Comparison of ENCODE assay signal across 22 mouse cellular contexts in genomic region chr10:20798400-20798799, GRCm38 (mm10).
DNase-seq lines count a peak whose midpoint lies in the region; ATAC-seq and TF ChIP-seq lines count a peak whose summit lies in the region.
"Had no signal": no experiment of that assay in that cellular context is flagged by ENCODE, and none has a peak within 500 bp of the region (broad histone marks: within the 10 kb centered on the region; RNA-seq: fewer than 3 reads in every experiment).

No protein-coding gene starts in this region.

- H3K36me3 ChIP-seq in liver, embryonic 14.5 days (replicated peaks; ENCODE audit: control insufficient read depth, insufficient read depth, low read depth) = no peaks in the 10 kb centered on the region
- no peaks in the 10 kb centered on the region for H3K36me3 ChIP-seq in midbrain, embryonic 16.5 days (ENCODE audit: control insufficient read depth, insufficient read depth, low read length)
- H3K36me3 ChIP-seq in midbrain, embryonic 10.5 days = no peaks in the 10 kb centered on the region
- H3K36me3 ChIP-seq: embryonic facial prominence, embryonic 12.5 days; heart, embryonic 10.5 days; hindbrain, embryonic 12.5 days had no signal

- H3K27me3 ChIP-seq in liver, embryonic 14.5 days (ENCODE audit: control insufficient read depth, insufficient read depth, low read length) = no peaks in the 10 kb centered on the region
- H3K27me3 ChIP-seq in midbrain, embryonic 16.5 days (ENCODE audit: control insufficient read depth, insufficient read depth, low read depth, low read length) = no peaks in the 10 kb centered on the region
- no peaks in the 10 kb centered on the region for H3K27me3 ChIP-seq in midbrain, embryonic 10.5 days (ENCODE audit: low read depth, poor library complexity, severe bottlenecking)
- H3K27me3 ChIP-seq: embryonic facial prominence, embryonic 12.5 days; hindbrain, embryonic 12.5 days had no signal

- no peak overlapping the region for H3K4me3 ChIP-seq in liver, embryonic 14.5 days (ENCODE audit: insufficient read depth in 1 of 2, low read depth in 2 of 2, low read length in 2 of 2)
- no peak overlapping the region for H3K4me3 ChIP-seq in midbrain, embryonic 16.5 days (ENCODE audit: low read depth, low read length)
- no peak overlapping the region for H3K4me3 ChIP-seq in midbrain, embryonic 10.5 days
- H3K4me3 ChIP-seq: embryonic facial prominence, embryonic 12.5 days; gastrocnemius, adult 2 months; heart, embryonic 10.5 days; hindbrain, embryonic 12.5 days had no signal

- no peaks in the 10 kb centered on the region for H3K9me3 ChIP-seq in liver, embryonic 14.5 days (ENCODE audit: control insufficient read depth, low read length)
- no peaks in the 10 kb centered on the region for H3K9me3 ChIP-seq in midbrain, embryonic 16.5 days (replicated peaks; ENCODE audit: control insufficient read depth, low read length, poor library complexity, severe bottlenecking)
- no peaks in the 10 kb centered on the region for H3K9me3 ChIP-seq in midbrain, embryonic 10.5 days (replicated peaks)
- H3K9me3 ChIP-seq: embryonic facial prominence, embryonic 12.5 days; heart, embryonic 10.5 days; hindbrain, embryonic 12.5 days had no signal

- WGBS in liver, embryonic 14.5 days (ENCODE audit: insufficient replicate concordance) = 14% methylated on average over 2 of the region's 2 CpGs
- WGBS in midbrain, embryonic 16.5 days = 94% methylated on average over 2 of the region's 2 CpGs
- WGBS in midbrain, embryonic 10.5 days = 95% methylated on average over 2 of the region's 2 CpGs

- no peak overlapping the region for H3K4me2 ChIP-seq in liver, embryonic 14.5 days (ENCODE audit: low read depth)
- H3K4me2 ChIP-seq in midbrain, embryonic 16.5 days (ENCODE audit: low read length) = no peak overlapping the region
- H3K4me2 ChIP-seq: embryonic facial prominence, embryonic 12.5 days; hindbrain, embryonic 12.5 days had no signal

- no peak for TF ChIP-seq CTCF in liver, embryonic 14.5 days (IDR thresholded peaks at IDR 0.05; ENCODE audit: low read depth)

- DNase-seq in liver = peak; percentile 35
- DNase-seq in liver, embryonic 14.5 days (ENCODE audit: low read depth in 3 of 3, low spot score in 3 of 3) = peak in 2 of 3 experiments; percentile 7 to 14
- DNase-seq in lung, postnatal 4 days = no peak
- no peak for DNase-seq in layer of hippocampus, adult 8-10 months (ENCODE audit: low spot score in 2 of 2)
- DNase-seq in midbrain, embryonic 10.5 days (ENCODE audit: low spot score) = no peak
- DNase-seq: adrenal gland, adult 2 months; adrenal gland, postnatal 36 days; cerebellum, adult 18-20 months; cerebellum, postnatal 10 days; gastrocnemius, adult 2 months; gastrocnemius, postnatal 25 days; heart, adult 11 months; heart, postnatal 10 days; heart, postnatal 4 days had no signal

- H3K9ac ChIP-seq in liver, embryonic 14.5 days (replicated peaks) = no peak overlapping the region
- H3K9ac ChIP-seq in midbrain, embryonic 16.5 days (ENCODE audit: low read depth, low read length) = no peak overlapping the region
- H3K9ac ChIP-seq: embryonic facial prominence, embryonic 12.5 days; hindbrain, embryonic 12.5 days had no signal

- ATAC-seq in common myeloid progenitor, adult 5-6 weeks (replicated peaks; ENCODE audit: low read depth, poor library complexity, severe bottlenecking) = peak; percentile 29; the same call in 1 of the 2 replicates
- ATAC-seq in liver, embryonic 14.5 days (ENCODE audit: insufficient read depth) = peak; percentile 94
- ATAC-seq in megakaryocyte progenitor cell, adult 5-6 weeks (replicated peaks; ENCODE audit: poor library complexity) = peak; percentile 99
- no peak for ATAC-seq in midbrain, embryonic 16.5 days
- ATAC-seq: forebrain, embryonic 14.5 days; hindbrain, embryonic 16.5 days had no signal

- TF ChIP-seq EP300 in liver, embryonic 14.5 days (IDR thresholded peaks at IDR 0.05; ENCODE audit: low read depth) = peak; percentile 87

- peaks cover 0 to 10% of the 10 kb centered on the region in 2 experiments for H3K4me1 ChIP-seq in liver, embryonic 14.5 days (replicated peaks; ENCODE audit: control insufficient read depth in 2 of 2, insufficient read depth in 2 of 2, low read length in 1 of 2)
- no peaks in the 10 kb centered on the region for H3K4me1 ChIP-seq in midbrain, embryonic 16.5 days (ENCODE audit: control insufficient read depth, insufficient read depth, low read length)
- no peaks in the 10 kb centered on the region for H3K4me1 ChIP-seq in midbrain, embryonic 10.5 days
- H3K4me1 ChIP-seq: embryonic facial prominence, embryonic 12.5 days; hindbrain, embryonic 12.5 days had no signal

- no peak overlapping the region for H3K27ac ChIP-seq in liver, embryonic 14.5 days
- H3K27ac ChIP-seq in midbrain, embryonic 16.5 days (ENCODE audit: low read length) = no peak overlapping the region
- H3K27ac ChIP-seq in midbrain, embryonic 10.5 days (replicated peaks) = no peak overlapping the region
- H3K27ac ChIP-seq: embryonic facial prominence, embryonic 12.5 days; gastrocnemius, adult 2 months; heart, embryonic 10.5 days; hindbrain, embryonic 12.5 days had no signal

Comparison
In these comparisons a context has a peak if more than half of its experiments do, and no peak if none do; other contexts are left out.
1. DNase-seq: peak in liver (single experiment) and liver, embryonic 14.5 days (2 of 3); none in lung, postnatal 4 days (0 of 2), layer of hippocampus, adult 8-10 months (0 of 2) and midbrain, embryonic 10.5 days (single experiment).